Mouse (Mus musculus) embryo, embryonic 10 days (tissue): ENCODE results near the gene Acat2.
"Not testable (repeated sequence)": the region's sequence is repeated elsewhere in the genome, so short reads cannot be mapped to it uniquely, and the experiment has no call there.

ENCODE experiments used
- DNase-seq: peaks from one replicate; pipeline ENCODE4 v3.0.0-alpha.2; 2015; ENCODE audit warnings: low spot score

Gene Acat2

DNA sequence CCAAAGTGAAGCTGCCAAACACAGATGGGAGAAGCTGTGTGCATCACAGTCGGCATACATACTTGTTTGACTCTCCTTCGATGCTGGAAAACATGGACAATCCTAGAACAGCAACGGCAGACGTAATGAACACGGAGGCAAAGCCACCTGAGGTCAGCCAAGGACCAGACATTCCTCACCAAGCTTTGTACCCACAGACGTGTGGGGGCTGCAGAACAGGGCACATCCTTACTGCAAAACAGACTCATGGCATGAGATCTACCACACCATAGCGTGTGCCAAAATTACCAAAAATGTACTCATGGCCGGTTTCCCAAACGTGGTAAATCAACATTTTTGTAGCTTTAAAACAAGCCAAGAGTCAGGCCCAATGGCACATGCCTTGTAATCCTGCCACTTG, 54.1 kb downstream of the Acat2 start:
- DNase-seq = no peak

DNA sequence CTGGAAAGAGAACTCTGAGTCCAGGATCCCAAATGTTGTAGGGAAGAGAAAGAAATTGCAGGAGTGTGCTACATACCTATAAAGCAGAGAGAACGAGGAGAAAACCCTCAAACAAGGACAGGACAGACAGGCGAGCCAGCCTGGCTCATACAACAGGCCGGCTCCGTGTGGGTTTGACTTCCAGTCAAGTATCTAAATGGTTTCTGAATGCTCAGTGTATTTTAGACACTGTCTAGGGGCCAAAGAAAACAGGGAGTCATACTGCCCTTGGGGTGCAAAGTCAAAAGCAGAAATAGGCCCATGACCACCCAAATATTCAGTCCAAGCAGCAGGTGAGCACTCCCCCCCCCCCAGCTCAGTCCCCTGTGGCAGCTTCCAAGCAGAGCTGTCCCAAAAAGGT, 54.7 kb downstream of the Acat2 start:
- DNase-seq = no peak

DNA sequence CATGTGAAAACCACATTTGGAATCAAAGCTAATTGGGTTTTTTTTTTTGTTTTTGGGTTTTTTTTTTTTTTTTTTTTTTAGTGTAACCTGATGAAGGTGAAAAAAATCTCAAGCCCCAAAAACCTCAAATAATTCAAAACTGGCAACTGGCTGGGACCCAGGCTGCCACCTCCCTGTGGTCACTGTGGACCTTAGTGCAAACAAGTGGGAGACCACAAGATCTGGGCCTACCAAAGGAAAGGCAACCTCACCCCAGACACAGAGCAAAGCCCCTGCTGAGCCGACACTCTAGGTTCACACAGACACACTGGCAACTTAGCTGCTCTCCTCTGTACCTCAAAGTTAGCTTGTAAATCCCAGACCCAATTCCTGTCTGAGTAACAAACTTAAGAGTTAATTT, 56.2 kb downstream of the Acat2 start:
- no peak for DNase-seq

DNA sequence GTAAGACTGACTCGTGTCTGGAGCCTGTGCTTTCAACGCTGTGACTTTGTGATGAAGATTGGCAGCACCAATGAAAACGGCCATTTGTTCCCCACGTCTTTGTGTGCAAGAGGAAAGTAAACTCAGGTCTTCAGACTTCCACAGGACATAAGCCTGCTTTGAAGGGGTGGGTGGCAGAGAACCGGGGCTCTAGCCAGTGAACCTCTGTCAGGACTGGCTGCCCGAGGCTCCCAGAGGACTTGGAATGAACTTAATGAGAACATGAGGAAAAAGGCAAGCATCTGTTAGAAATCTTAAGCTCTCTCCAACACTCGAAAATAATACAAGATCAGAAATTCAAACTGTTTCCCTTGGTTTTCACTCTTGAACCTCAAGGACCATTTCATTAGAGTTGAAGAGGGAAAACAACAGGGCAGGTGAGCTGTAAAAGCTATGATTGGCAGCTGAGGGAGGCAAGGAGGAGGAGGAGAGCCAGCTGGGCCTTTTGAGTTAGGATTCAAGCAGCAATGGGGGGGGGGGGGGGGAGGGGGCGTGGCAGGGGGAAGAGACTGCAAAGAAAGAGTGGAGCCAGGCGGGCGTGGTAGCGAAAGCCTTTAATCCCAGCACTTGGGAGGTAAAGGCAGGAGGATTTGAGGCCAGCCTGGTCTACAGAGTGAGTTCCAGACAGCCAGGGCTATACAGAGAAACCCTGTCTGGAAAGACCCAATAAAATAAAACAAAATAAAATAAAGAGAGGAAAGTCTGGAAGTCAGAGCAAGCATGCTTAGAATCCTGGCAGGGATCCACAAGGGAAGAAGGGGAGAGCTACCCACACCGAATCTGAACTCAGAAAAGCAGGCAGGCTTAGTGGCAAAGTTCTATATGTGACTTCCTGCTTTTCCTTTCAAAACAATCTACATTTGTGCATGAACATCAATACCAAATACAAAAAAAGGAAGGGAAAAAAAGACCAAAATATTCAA, 56.9 kb downstream of the Acat2 start:
- peak; percentile 24 for DNase-seq

DNA sequence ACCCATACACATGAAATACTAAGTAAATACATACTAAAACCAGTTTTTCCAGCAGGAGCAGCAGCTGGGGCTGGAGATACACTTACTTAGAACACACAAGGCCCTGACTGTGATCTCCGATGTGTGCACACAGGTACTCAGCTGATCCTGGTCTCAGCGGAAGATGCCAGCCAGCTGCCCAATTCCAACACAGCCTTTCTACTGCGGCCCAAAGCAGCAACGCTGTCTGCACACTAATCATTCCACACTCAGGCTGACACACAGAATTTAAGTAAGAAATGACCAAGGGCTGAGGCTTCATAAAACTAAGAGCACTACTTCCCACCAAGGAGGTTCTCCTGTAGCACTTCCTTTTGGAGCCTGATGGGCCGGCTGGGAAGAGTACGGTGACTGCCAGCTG, 58.3 kb downstream of the Acat2 start:
- no peak for DNase-seq

DNA sequence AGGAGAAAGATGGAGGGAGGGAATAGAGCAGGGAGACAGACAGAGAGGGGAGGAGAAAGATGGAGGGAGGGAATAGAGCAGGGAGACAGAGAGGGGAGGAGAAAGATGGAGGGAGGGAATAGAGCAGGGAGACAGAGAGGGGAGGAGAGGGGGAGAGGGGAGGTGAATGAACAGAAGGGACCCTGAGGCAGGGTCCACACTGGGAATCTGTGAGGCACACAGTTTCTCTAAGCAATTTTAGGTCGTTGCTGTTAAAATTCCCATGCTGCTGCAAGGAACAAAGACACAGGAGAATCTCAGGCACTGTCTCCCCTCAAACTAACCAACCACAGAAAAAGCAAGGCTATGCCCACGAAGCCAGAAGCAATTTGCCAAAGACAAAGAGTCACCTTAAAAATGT, 61.9 kb downstream of the Acat2 start:
- not testable (repeated sequence) for DNase-seq

DNA sequence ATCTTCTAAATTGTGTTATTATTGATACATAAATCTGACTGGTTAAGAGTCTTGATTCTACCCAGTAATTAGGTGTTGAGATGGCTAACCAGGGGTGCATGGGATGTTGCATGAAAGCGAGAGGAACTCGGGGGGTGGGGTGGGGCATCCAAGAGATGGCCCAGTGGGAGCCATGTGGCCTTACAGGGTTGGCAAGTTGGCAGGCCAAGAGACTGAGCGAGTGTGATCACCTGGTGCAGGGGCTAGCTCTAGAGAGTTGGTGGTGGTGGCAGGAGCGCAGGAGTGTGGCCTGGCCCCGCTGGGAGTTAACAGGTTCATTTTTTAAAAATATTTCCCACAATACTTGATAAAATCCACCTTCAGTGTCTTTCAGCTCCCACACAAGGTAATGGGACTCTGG, 62.9 kb downstream of the Acat2 start:
- no peak for DNase-seq
